In genomic region chr15:102739520-102740297, GRCm38 (mm10) we compare ENCODE assay signal across 8 mouse cellular contexts. TPM values are rescaled to one million over a fixed set of nuclear protein-coding genes. Genes with fewer than 3 reads are reported as not detected.
A peak's percentile ranks its signal among the peaks of the same experiment; 100 is the strongest.
DNase-seq lines count a peak whose midpoint lies in the region; ATAC-seq and TF ChIP-seq lines count a peak whose summit lies in the region.

No protein-coding gene starts in this region.

- no peaks in the 10 kb centered on the region for H3K9me3 ChIP-seq in hindbrain, postnatal 0 days (ENCODE audit: low read length)
- no peaks in the 10 kb centered on the region for H3K9me3 ChIP-seq in limb, embryonic 11.5 days (ENCODE audit: control insufficient read depth, low read length)
- H3K9me3 ChIP-seq in neural tube, embryonic 15.5 days (replicated peaks) = no peaks in the 10 kb centered on the region

- H3K27me3 ChIP-seq in hindbrain, postnatal 0 days (ENCODE audit: insufficient read depth, low read length) = no peaks in the 10 kb centered on the region
- peaks cover 13% of the 10 kb centered on the region; the same call in 1 of the 2 replicates for H3K27me3 ChIP-seq in limb, embryonic 11.5 days (ENCODE audit: control insufficient read depth, insufficient read depth, low read length)
- H3K27me3 ChIP-seq in neural tube, embryonic 15.5 days (replicated peaks) = peaks cover 24% of the 10 kb centered on the region; the same call in 1 of the 2 replicates

- H3K4me1 ChIP-seq in hindbrain, postnatal 0 days (ENCODE audit: insufficient read depth, low read length) = peaks cover 11% of the 10 kb centered on the region
- peaks cover 28% of the 10 kb centered on the region for H3K4me1 ChIP-seq in limb, embryonic 11.5 days (ENCODE audit: control insufficient read depth, insufficient read depth, low read length)
- H3K4me1 ChIP-seq in neural tube, embryonic 15.5 days = peaks cover 76% of the 10 kb centered on the region

- no peak overlapping the region for H3K4me3 ChIP-seq in hindbrain, postnatal 0 days (ENCODE audit: low read length)
- no peak overlapping the region for H3K4me3 ChIP-seq in limb, embryonic 11.5 days (ENCODE audit: low read depth, low read length)
- no peak overlapping the region for H3K4me3 ChIP-seq in neural tube, embryonic 15.5 days (replicated peaks)

- no peaks in the 10 kb centered on the region for H3K36me3 ChIP-seq in hindbrain, postnatal 0 days (ENCODE audit: insufficient read depth, low read length)
- H3K36me3 ChIP-seq in limb, embryonic 11.5 days (ENCODE audit: control insufficient read depth, insufficient read depth, low read length) = no peaks in the 10 kb centered on the region
- no peaks in the 10 kb centered on the region for H3K36me3 ChIP-seq in neural tube, embryonic 15.5 days

- WGBS in hindbrain, postnatal 0 days = 33% methylated on average over 15 of the region's 15 CpGs
- 33% methylated on average over 15 of the region's 15 CpGs for WGBS in limb, embryonic 11.5 days
- 31% methylated on average over 15 of the region's 15 CpGs for WGBS in neural tube, embryonic 15.5 days

- ATAC-seq in hindbrain, postnatal 0 days = peak; percentile 53
- no peak for ATAC-seq in limb, embryonic 11.5 days (ENCODE audit: insufficient number of reproducible peaks, low FRiP score, low TSS enrichment, low read depth)
- no peak for ATAC-seq in neural tube, embryonic 15.5 days (ENCODE audit: low FRiP score)

- peak overlapping the region; percentile 20; the same call in 1 of the 2 replicates for H3K27ac ChIP-seq in hindbrain, postnatal 0 days
- no peak overlapping the region for H3K27ac ChIP-seq in limb, embryonic 11.5 days (replicated peaks; ENCODE audit: low read depth, low read length)
- 0 out of 2 replicates have a peak overlapping the region, but pooled peaks have one; percentile 41 for H3K27ac ChIP-seq in neural tube, embryonic 15.5 days (replicated peaks)

- no peak overlapping the region for H3K4me2 ChIP-seq in hindbrain, postnatal 0 days (ENCODE audit: low read depth, low read length)
- no peak overlapping the region for H3K4me2 ChIP-seq in limb, embryonic 11.5 days (ENCODE audit: low read depth, severe bottlenecking)
- no peak overlapping the region for H3K4me2 ChIP-seq in neural tube, embryonic 15.5 days

- H3K9ac ChIP-seq in hindbrain, postnatal 0 days (replicated peaks; ENCODE audit: low read length) = no peak overlapping the region
- H3K9ac ChIP-seq in limb, embryonic 11.5 days (ENCODE audit: low read length) = no peak overlapping the region
- H3K9ac ChIP-seq in neural tube, embryonic 15.5 days (replicated peaks) = no peak overlapping the region

- DNase-seq in right cerebral cortex, adult 18-20 months = peak; percentile 78
- DNase-seq in right cerebral cortex, postnatal 36 days (ENCODE audit: low spot score in 2 of 2) = no peak
- DNase-seq in adrenal gland, postnatal 14 days = peak; percentile 70
- DNase-seq in embryo, embryonic 9.5 days (ENCODE audit: extremely low spot score) = peak; percentile 66
- DNase-seq in hindbrain, postnatal 0 days (ENCODE audit: low spot score) = peak; percentile 93
- DNase-seq in limb, embryonic 11.5 days (ENCODE audit: low spot score) = peak; percentile 81
- no peak for DNase-seq in yolk sac, embryonic 10.5 days (ENCODE audit: low spot score)

- TF ChIP-seq CTCF in hindbrain, postnatal 0 days (IDR thresholded peaks at IDR 0.05; ENCODE audit: low read depth) = peak; percentile 93

RNA-seq across cellular contexts. Expression of gene Calcoco1, which starts 17.7 kb away (rescaled TPM):
- 85.8 and 96.7 TPM in 2 replicates for total RNA-seq in adrenal gland, postnatal 14 days (2021)
- total RNA-seq in hindbrain, postnatal 0 days (2014; rRNA removed) = 26.6 and 32.4 TPM in 2 replicates
- 29.8 and 30.3 TPM in 2 replicates for polyA plus RNA-seq in hindbrain, postnatal 0 days (2015; fragmentation: Nextera tagmentation; extraction: Ambion mirVana)
- polyA plus RNA-seq in limb, embryonic 11.5 days (2014; fragmentation: Nextera tagmentation; extraction: Ambion mirVana) = 34.4 and 36.4 TPM in 2 replicates
- 28.3 and 41.6 TPM in 2 replicates for polyA plus RNA-seq in neural tube, embryonic 15.5 days (2015; fragmentation: Nextera tagmentation; extraction: Ambion mirVana)

Comparison
In these comparisons a context has a peak if more than half of its experiments do, and no peak if none do; other contexts are left out.
1. DNase-seq: peak in right cerebral cortex, adult 18-20 months (single experiment), adrenal gland, postnatal 14 days (single experiment), embryo, embryonic 9.5 days (single experiment), hindbrain, postnatal 0 days (single experiment) and limb, embryonic 11.5 days (single experiment); none in right cerebral cortex, postnatal 36 days (0 of 2) and yolk sac, embryonic 10.5 days (single experiment).